Mouse (Mus musculus) brain, embryonic 14.5 days (tissue): ENCODE measurements around the gene Wnt9a. TPM values are rescaled to one million over a fixed set of nuclear protein-coding genes. Genes with fewer than 3 reads are reported as not detected.
A peak's percentile ranks its signal among the peaks of the same experiment; 100 is the strongest.

Source experiments
- DNase-seq: peaks from one replicate; pipeline ENCODE4 v3.0.0-alpha.2; 2011; ENCODE audit warnings: low read depth
- CTCF ChIP-seq: fragments of 200-500 bp; IDR thresholded peaks from 2 replicates; pipeline ENCODE4 v1.5.1; 2012; ENCODE audit warnings: inconsistent platforms, mild to moderate bottlenecking, moderate library complexity, borderline replicate concordance; ENCODE audit not compliant: insufficient read depth, insufficient read length; ENCODE audit errors: extremely low read depth
- POLR2A ChIP-seq: fragments of 200-500 bp; IDR thresholded peaks from 2 replicates; pipeline ENCODE4 v1.6.1; 2012; ENCODE audit warnings: mild to moderate bottlenecking, inconsistent platforms, borderline replicate concordance; ENCODE audit not compliant: poor library complexity, insufficient read depth, insufficient read length, severe bottlenecking; ENCODE audit errors: extremely low read depth
- polyA plus RNA-seq: library from polyadenylated mRNA; depleted of rRNA; stranded (reverse); fragments of >200 nt; gene quantifications from 2 replicates; pipeline ENCODE4 v1.2.3, GENCODE M21; 2012; rRNA removed

Gene Wnt9a
- 3.2 and 4.5 TPM in 2 replicates for polyA plus RNA-seq

GRCm38 (mm10) chr11:59306461-59307421 lies at the start of gene Wnt9a:
Gene Wnt9a (plus strand): TSS chr11:59306928.
- DNase-seq = no peak
- TF ChIP-seq POLR2A (peak; percentile 54; the same call in 1 of the 2 replicates), CTCF (no peak)

GRCm38 (mm10) chr11:59259647-59260046 lies 47.1 kb upstream of the Wnt9a start:
- TF ChIP-seq POLR2A (no peak), CTCF (no peak)
- DNase-seq = no peak

GRCm38 (mm10) chr11:59260706-59261493 lies 45.8 kb upstream of the Wnt9a start:
- no peak for TF ChIP-seq POLR2A
- TF ChIP-seq CTCF = no peak

DNA sequence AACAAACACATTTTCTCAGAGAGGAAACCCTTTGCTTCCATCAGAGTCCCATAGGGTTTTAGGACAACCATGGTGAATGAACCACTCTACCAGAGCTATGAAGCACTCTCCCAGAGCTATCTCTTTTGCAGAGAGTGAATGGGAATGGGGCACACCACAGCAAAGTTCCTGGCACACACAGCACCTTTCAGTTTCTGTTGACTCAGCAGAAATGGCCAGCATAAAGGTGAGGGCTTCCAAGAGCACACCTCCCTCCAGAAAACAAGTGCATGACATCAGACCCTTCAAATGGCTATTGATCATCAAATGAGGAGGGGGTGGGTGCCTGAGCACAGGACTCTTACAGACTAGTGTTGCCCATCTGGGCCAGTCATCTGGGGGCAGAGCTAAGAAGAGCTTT lies 44.4 kb upstream of the Wnt9a start:
- TF ChIP-seq POLR2A (no peak), CTCF (no peak)
- DNase-seq = no peak

More at GRCm38 (mm10) chr11:59260706-59261493, 45.8 kb upstream of the Wnt9a start:
- no peak for DNase-seq

DNA sequence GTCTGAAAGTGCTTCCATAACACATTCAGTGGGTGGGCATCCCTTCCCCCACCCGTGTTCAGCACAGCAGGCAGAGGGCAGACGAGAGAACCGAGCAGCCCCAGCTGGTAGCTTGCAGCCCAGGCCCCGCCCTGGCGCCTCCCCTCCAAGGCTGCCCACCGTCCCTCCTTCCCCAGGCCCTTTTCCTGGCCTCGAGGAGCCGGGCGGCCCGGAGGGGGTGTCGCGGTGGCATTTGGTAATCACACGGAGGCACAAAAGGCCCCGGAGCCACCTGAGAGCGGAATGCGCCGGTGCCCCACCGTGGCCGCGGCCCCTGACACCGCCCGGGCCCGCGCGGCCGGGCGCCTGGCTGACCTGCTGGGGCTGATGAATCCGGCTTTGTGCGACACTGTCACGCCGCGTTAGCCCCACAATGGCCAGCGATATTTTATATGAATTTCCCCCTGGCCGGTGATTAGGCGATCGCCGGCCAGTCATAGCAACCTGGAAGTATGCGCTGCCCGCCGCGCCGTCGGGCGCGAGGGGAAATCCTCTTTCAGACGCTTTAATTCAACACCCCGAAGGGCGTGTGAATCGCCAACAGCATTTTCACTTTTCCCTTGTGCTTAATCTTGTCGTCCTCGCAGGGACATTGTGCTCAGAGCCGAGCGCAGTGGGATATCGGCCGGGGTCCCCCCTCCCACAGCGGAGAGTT lies 42.7 kb upstream of the Wnt9a start:
- peak; percentile 87 for DNase-seq
- peak; percentile 35; the same call in 1 of the 2 replicates for TF ChIP-seq CTCF
- TF ChIP-seq POLR2A = no peak; the same call in 1 of the 2 replicates

GRCm38 (mm10) chr11:59264593-59264992 lies 42.1 kb upstream of the Wnt9a start:
- DNase-seq = peak; percentile 38
- TF ChIP-seq POLR2A = no peak
- TF ChIP-seq CTCF = no peak

GRCm38 (mm10) chr11:59265154-59265813 lies 41.4 kb upstream of the Wnt9a start:
- no peak for TF ChIP-seq POLR2A
- no peak for TF ChIP-seq CTCF
- no peak for DNase-seq

DNA sequence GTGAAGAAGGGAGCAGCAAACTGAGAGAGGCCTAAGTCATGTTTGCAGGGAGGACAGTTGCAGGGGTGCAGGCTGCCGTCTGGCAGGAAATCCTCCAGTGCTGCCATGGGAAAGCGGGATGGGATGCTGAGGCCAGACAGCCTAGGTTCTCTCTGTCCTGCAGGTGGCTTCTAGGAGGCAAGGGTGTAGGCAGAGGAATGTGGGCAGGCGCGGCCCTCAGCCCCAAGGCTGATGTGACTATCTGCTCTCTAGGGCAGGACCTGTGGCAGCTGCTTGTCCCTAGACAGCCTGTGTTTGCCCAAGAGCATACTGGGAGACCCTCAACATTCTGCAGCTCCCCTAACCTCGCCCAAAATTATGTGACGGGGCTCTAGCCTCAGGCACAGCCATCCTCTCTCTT lies 40.0 kb upstream of the Wnt9a start:
- no peak for DNase-seq
- TF ChIP-seq CTCF (no peak), POLR2A (no peak)

DNA sequence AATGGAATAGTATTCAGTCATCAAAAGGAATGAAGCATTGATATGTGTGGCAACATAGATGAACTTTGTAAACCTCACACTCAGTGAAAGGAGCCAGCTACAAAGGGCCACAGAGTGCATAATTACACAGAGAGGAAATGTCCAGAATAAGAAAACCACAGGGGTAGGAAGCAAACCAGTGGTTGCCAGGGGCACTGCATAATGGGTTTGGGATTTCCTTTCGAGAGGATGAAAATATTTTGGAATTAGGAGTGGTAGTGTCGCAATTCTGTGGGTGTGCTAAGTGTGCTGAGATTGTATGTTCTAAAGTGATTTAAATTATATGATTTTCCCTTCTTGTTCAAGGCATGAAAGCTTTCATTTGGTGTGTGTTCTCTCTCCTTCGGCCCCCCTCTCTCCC lies 32.5 kb upstream of the Wnt9a start:
- TF ChIP-seq POLR2A = no peak
- TF ChIP-seq CTCF = no peak
- DNase-seq = no peak

DNA sequence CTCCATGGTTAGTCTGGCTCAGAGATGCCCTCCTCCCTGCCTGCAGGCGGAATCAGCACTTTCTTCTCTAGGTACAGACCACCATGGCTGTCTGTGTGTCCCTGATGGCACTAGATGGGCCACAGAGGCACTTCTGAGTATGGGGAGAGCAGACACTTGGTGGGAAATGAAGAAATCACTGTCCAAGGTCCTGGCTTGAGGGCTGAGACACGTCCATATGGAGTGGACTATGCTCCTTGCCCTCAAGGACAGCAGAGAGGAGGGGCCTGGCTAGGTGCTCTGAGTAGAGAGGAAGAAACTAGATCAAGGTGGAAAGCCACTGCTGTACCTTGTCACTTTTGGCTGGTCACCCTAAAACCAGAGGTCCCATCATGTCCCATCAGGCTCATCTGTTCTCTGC lies 29.9 kb upstream of the Wnt9a start:
- no peak for TF ChIP-seq POLR2A
- TF ChIP-seq CTCF = no peak
- no peak for DNase-seq

DNA sequence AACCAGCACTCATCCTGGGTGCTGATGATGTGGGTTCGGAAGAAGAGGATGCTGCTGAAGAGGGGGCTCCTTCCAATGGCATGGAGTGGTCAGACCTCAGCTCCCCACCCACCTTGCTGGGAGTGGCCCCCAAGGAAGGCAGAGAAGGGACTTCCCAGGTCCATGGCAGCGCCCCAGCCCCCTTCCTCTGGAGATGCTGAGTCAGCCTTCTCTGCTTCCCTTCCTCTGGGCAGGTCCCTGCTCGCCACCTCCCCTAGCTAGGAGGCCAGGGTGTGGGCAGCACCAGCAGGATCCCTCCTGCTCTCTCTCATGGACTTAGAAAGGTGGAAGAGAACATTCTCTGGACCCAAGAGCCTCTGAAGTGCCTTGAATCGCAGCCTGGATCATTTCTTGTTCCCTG lies 28.7 kb upstream of the Wnt9a start:
- TF ChIP-seq POLR2A = no peak
- TF ChIP-seq CTCF = no peak
- no peak for DNase-seq

DNA sequence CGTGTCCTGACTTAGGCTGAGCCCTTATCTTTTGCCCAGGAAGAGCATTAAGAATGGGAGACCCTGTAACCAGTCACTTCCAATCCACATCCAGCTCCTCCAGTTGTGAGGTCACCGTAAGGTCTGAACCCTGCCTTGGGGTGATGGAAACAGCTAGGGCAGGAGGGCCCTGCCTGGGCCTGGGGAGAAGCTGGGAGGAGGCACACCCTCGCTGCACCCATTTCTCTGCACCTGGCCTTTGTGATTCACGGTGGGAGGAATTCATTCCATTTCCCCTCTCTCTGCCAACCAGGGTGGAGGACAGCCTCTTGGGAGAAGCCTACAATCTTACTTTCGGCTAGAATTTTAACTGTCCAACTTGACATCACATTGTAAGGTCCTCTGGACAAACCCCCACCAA lies 24.6 kb upstream of the Wnt9a start:
- DNase-seq = no peak
- TF ChIP-seq CTCF = no peak
